In the genomic region with DNA sequence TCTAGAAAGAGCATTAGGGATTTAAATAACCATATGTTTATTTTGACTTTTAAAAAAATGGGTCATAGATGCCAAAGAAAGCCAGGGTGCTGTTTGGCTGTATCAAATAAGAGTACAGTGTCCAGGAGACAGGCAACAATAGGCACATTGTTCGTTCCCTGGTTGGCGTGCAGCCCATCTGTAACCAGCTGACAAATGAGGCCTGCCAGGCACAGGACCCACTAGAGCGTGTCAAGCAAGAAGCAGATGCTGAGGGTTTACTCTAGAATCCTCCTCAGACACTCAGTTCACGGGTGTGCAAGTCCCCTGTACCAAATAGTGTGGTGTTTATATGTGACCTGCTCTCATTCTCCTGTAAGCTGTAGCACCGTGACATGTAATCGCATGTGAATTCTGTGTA, we compare ENCODE assay signal across 8 mouse cellular contexts.
A peak's percentile ranks its signal among the peaks of the same experiment; 100 is the strongest.
DNase-seq lines count a peak whose midpoint lies in the region; ATAC-seq and TF ChIP-seq lines count a peak whose summit lies in the region.

No protein-coding gene starts in this region.

- H3K27ac ChIP-seq in intestine, embryonic 14.5 days (ENCODE audit: low read depth): 0 out of 2 replicates have a peak overlapping the region, but pooled peaks have one; percentile 22
- H3K27ac ChIP-seq in intestine, postnatal 0 days (ENCODE audit: low read depth, low read length): no peak overlapping the region
- H3K27ac ChIP-seq in hindbrain, embryonic 13.5 days: peak overlapping the region; percentile 65

- H3K36me3 ChIP-seq in intestine, embryonic 14.5 days (ENCODE audit: control insufficient read depth, insufficient read depth, low read length): no peaks in the 10 kb centered on the region
- no peaks in the 10 kb centered on the region for H3K36me3 ChIP-seq in intestine, postnatal 0 days (ENCODE audit: control insufficient read depth, insufficient read depth)
- H3K36me3 ChIP-seq in hindbrain, embryonic 13.5 days: no peaks in the 10 kb centered on the region
- no peaks in the 10 kb centered on the region for H3K36me3 ChIP-seq in splenic B cell, adult 2 months (ENCODE audit: control insufficient read depth, insufficient read depth, low read length, poor library complexity, severe bottlenecking)

- no peaks in the 10 kb centered on the region for H3K27me3 ChIP-seq in intestine, embryonic 14.5 days (replicated peaks; ENCODE audit: control insufficient read depth, insufficient read depth, low read length)
- no peaks in the 10 kb centered on the region for H3K27me3 ChIP-seq in intestine, postnatal 0 days (replicated peaks; ENCODE audit: control insufficient read depth, insufficient read depth, low read length)
- no peaks in the 10 kb centered on the region for H3K27me3 ChIP-seq in hindbrain, embryonic 13.5 days
- no peaks in the 10 kb centered on the region for H3K27me3 ChIP-seq in splenic B cell, adult 2 months (ENCODE audit: control insufficient read depth, insufficient read depth, low read length, poor library complexity, severe bottlenecking)

- no peak for DNase-seq in intestine, embryonic 14.5 days (ENCODE audit: low spot score)
- peak; percentile 78 for DNase-seq in embryo, embryonic 10.5 days (ENCODE audit: low spot score)
- peak; percentile 37 to 47 for DNase-seq in left cerebral cortex, postnatal 14 days (ENCODE audit: low spot score in 2 of 2)
- DNase-seq in neural tube, embryonic 10.5 days (ENCODE audit: extremely low spot score, low spot score): peak; percentile 73
- peak; percentile 77 for DNase-seq in splenic B cell, adult 2 months (ENCODE audit: low read depth, low spot score)
- no peak for DNase-seq in urinary bladder, postnatal 25 days (ENCODE audit: low spot score)

- peaks cover 17% of the 10 kb centered on the region for H3K4me1 ChIP-seq in intestine, embryonic 14.5 days (replicated peaks; ENCODE audit: control insufficient read depth, insufficient read depth, low read length)
- H3K4me1 ChIP-seq in intestine, postnatal 0 days (replicated peaks; ENCODE audit: control insufficient read depth, insufficient read depth, low read length): peaks cover 5% of the 10 kb centered on the region; the same call in 1 of the 2 replicates
- H3K4me1 ChIP-seq in hindbrain, embryonic 13.5 days (replicated peaks): peaks cover 29% of the 10 kb centered on the region

- no peak overlapping the region for H3K9ac ChIP-seq in intestine, embryonic 14.5 days (ENCODE audit: low read length)
- no peak overlapping the region for H3K9ac ChIP-seq in intestine, postnatal 0 days (ENCODE audit: low read depth, low read length)
- no peak overlapping the region for H3K9ac ChIP-seq in hindbrain, embryonic 13.5 days

- H3K4me3 ChIP-seq in intestine, embryonic 14.5 days (ENCODE audit: low read depth, low read length): no peak overlapping the region
- no peak overlapping the region for H3K4me3 ChIP-seq in intestine, postnatal 0 days (ENCODE audit: low read depth, low read length)
- H3K4me3 ChIP-seq in hindbrain, embryonic 13.5 days: no peak overlapping the region

- no peak for TF ChIP-seq CTCF in intestine, postnatal 0 days (IDR thresholded peaks at IDR 0.05; ENCODE audit: low read depth)

- 57% methylated on average over 6 of the region's 6 CpGs for WGBS in intestine, embryonic 14.5 days
- WGBS in intestine, postnatal 0 days: 61% methylated on average over 6 of the region's 6 CpGs
- WGBS in hindbrain, embryonic 13.5 days: 15% methylated on average over 6 of the region's 6 CpGs

- H3K9me3 ChIP-seq in intestine, embryonic 14.5 days (ENCODE audit: control insufficient read depth, low read length): no peaks in the 10 kb centered on the region
- H3K9me3 ChIP-seq in intestine, postnatal 0 days (ENCODE audit: control insufficient read depth): 0 out of 2 replicates have a peak, but pooled peaks cover 3% of the 10 kb centered on the region
- H3K9me3 ChIP-seq in hindbrain, embryonic 13.5 days: no peaks in the 10 kb centered on the region

- H3K4me2 ChIP-seq in intestine, embryonic 14.5 days (ENCODE audit: low read length): no peak overlapping the region
- no peak overlapping the region for H3K4me2 ChIP-seq in intestine, postnatal 0 days (replicated peaks; ENCODE audit: low read depth)
- no peak overlapping the region for H3K4me2 ChIP-seq in hindbrain, embryonic 13.5 days

- intact Hi-C loops in left cerebral cortex, postnatal 14 days (cut with DNase I): no loop called here

- no peak for ATAC-seq in intestine, embryonic 14.5 days (replicated peaks; ENCODE audit: low FRiP score, low TSS enrichment, low read depth)
- ATAC-seq in intestine, postnatal 0 days: no peak
- peak; percentile 85 for ATAC-seq in hindbrain, embryonic 13.5 days (ENCODE audit: low FRiP score)

Comparison
In these comparisons a context has a peak if more than half of its experiments do, and no peak if none do; other contexts are left out.
1. DNase-seq: peak in embryo, embryonic 10.5 days (single experiment), left cerebral cortex, postnatal 14 days (2 of 2), neural tube, embryonic 10.5 days (single experiment) and splenic B cell, adult 2 months (single experiment); none in intestine, embryonic 14.5 days (single experiment) and urinary bladder, postnatal 25 days (single experiment).